Mouse (Mus musculus): ENCODE measurements around the gene Muc2.

GRCm38 (mm10) chr7:141660346-141660745, 29.8 kb upstream of the Muc2 start:
- TF ChIP-seq EP300 (IDR thresholded peaks at IDR 0.05; ENCODE audit: insufficient read depth, low read depth, low read length): no peak
- no peak for TF ChIP-seq POLR2A (IDR thresholded peaks at IDR 0.05; ENCODE audit: insufficient read depth, low read length)
